In genomic region chr11:112990751-112991150, GRCm38 (mm10) we compare ENCODE assay signal across 20 mouse cellular contexts.
DNase-seq lines count a peak whose midpoint lies in the region; ATAC-seq and TF ChIP-seq lines count a peak whose summit lies in the region.
"Had no signal": no experiment of that assay in that cellular context is flagged by ENCODE, and none has a peak within 500 bp of the region (broad histone marks: within the 10 kb centered on the region; RNA-seq: fewer than 3 reads in every experiment).

No protein-coding gene starts in this region.

- no peaks in the 10 kb centered on the region for H3K36me3 ChIP-seq in lung, embryonic 15.5 days
- H3K36me3 ChIP-seq: heart, embryonic 15.5 days had no signal

- TF ChIP-seq POLR2A in lung, adult 2 months (IDR thresholded peaks at IDR 0.05; ENCODE audit: borderline replicate concordance, extremely low read depth, low read depth, low read length), result no peak

- TF ChIP-seq CTCF in lung, adult 2 months (IDR thresholded peaks at IDR 0.05; ENCODE audit: insufficient read depth, low read length), result no peak

- H3K4me1 ChIP-seq in lung, embryonic 15.5 days, result peaks cover 57% of the 10 kb centered on the region
- peaks cover 10% of the 10 kb centered on the region; the same call in 1 of the 2 replicates for H3K4me1 ChIP-seq in lung, adult 2 months (ENCODE audit: control insufficient read depth, insufficient read depth, low read length)

- H3K9ac ChIP-seq in lung, embryonic 15.5 days, result no peak overlapping the region
- H3K9ac ChIP-seq: heart, embryonic 15.5 days had no signal

- no peaks in the 10 kb centered on the region for H3K9me3 ChIP-seq in lung, embryonic 15.5 days
- H3K9me3 ChIP-seq: heart, embryonic 15.5 days had no signal

- no peaks in the 10 kb centered on the region for H3K27me3 ChIP-seq in lung, embryonic 15.5 days
- H3K27me3 ChIP-seq: Patski had no signal

- H3K27ac ChIP-seq in lung, embryonic 15.5 days, result peak overlapping the region; percentile 84
- H3K27ac ChIP-seq: heart, adult 2 months; heart, embryonic 15.5 days; hindbrain, postnatal 0 days had no signal

- 71% methylated on average over 11 of the region's 11 CpGs for WGBS in lung, embryonic 15.5 days
- 82% methylated on average over 11 of the region's 11 CpGs for WGBS in lung, adult 2 months

- ATAC-seq in frontal cortex, adult (ENCODE audit: low TSS enrichment), result peak; percentile 25
- ATAC-seq in lung, embryonic 15.5 days (ENCODE audit: borderline replicate concordance, extremely low read depth, low FRiP score, low TSS enrichment), result no peak
- ATAC-seq: CD4-positive, CD25-positive, alpha-beta regulatory T cell, adult 4 months; hindbrain, postnatal 0 days; intestine, postnatal 0 days; Patski had no signal

- H3K4me3 ChIP-seq in lung, embryonic 15.5 days, result no peak overlapping the region
- no peak overlapping the region for H3K4me3 ChIP-seq in lung, adult 2 months (replicated peaks; ENCODE audit: extremely low read depth, low read depth, low read length)
- H3K4me3 ChIP-seq: heart, adult 2 months; heart, embryonic 15.5 days; myocyte had no signal

- H3K4me2 ChIP-seq in lung, embryonic 15.5 days, result no peak overlapping the region
- H3K4me2 ChIP-seq: heart, embryonic 15.5 days; liver, embryonic 11.5 days had no signal

- DNase-seq in frontal cortex, postnatal 10 days (ENCODE audit: low spot score in 2 of 2), result no peak
- DNase-seq in lung, adult 2 months, result no peak
- DNase-seq in retina, postnatal 1 day, result peak; percentile 37
- DNase-seq in retina, embryonic 14.5 days (ENCODE audit: low spot score), result no peak
- DNase-seq in ovary, postnatal 10 days (ENCODE audit: low spot score), result no peak
- DNase-seq: adrenal gland, adult 8-10 months; gastrocnemius, postnatal 25 days; heart, adult 2 months; heart, postnatal 4 days; lung, postnatal 36 days; thymus, postnatal 25 days had no signal
